Mouse (Mus musculus) heart, embryonic 14.5 days (tissue): ENCODE measurements around the gene Nos3. TPM values are rescaled to one million over a fixed set of nuclear protein-coding genes. Genes with fewer than 3 reads are reported as not detected.

ENCODE experiments used
- ATAC-seq: fragments of 200-750 bp; cut with Nextera tagmentation; 2 replicates; pipeline ENCODE4 v1.8.0; 2017; ENCODE audit warnings: low read depth, moderate TSS enrichment; ENCODE audit not compliant: insufficient number of reproducible peaks, insufficient read depth, low FRiP score
- H3K27ac ChIP-seq, 2 experiments: fragments of 200-500 bp in 1 of 2; fragments of 300-500 bp in 1 of 2; sonication (generic) in 1 of 2; replicated peaks in 1 of 2; 2 replicates each; pipeline ENCODE4 v1.5.1; 2012 to 2014; ENCODE audit warnings: low read depth in 2 of 2, low read length in 2 of 2, control low read depth in 1 of 2, mild to moderate bottlenecking in 1 of 2, mixed read lengths in 1 of 2; ENCODE audit not compliant: control insufficient read depth in 1 of 2, insufficient read depth in 1 of 2
- H3K27me3 ChIP-seq: fragments of 300-500 bp; sonication (generic); 2 replicates; pipeline ENCODE4 v1.6.1; 2014; ENCODE audit warnings: mild to moderate bottlenecking, low read length, control low read depth; ENCODE audit not compliant: control insufficient read depth, insufficient read depth
- H3K36me3 ChIP-seq: fragments of 300-500 bp; sonication (generic); 2 replicates; pipeline ENCODE4 v1.6.1; 2014; ENCODE audit warnings: mild to moderate bottlenecking, control low read depth, low read length, mixed read lengths; ENCODE audit not compliant: control insufficient read depth, insufficient read depth
- H3K4me1 ChIP-seq, 2 experiments: fragments of 200-500 bp in 1 of 2; fragments of 300-500 bp in 1 of 2; sonication (generic) in 1 of 2; 2 replicates each; pipeline ENCODE4 v1.6.1; 2012 to 2014; ENCODE audit warnings: low read length in 2 of 2, control low read depth in 1 of 2, mixed read lengths in 1 of 2; ENCODE audit not compliant: control insufficient read depth in 2 of 2, insufficient read depth in 2 of 2
- H3K4me2 ChIP-seq: fragments of 300-500 bp; sonication (generic); 2 replicates; pipeline ENCODE4 v1.6.1; 2014; ENCODE audit warnings: mild to moderate bottlenecking, low read length
- H3K4me3 ChIP-seq, 2 experiments: fragments of 200-500 bp in 1 of 2; fragments of 300-500 bp in 1 of 2; sonication (generic) in 1 of 2; 2 replicates each; pipeline ENCODE4 v1.5.1; 2012 to 2014; ENCODE audit warnings: low read length in 2 of 2, mild to moderate bottlenecking in 2 of 2, control low read depth in 1 of 2, low read depth in 1 of 2, moderate library complexity in 1 of 2; ENCODE audit not compliant: control insufficient read depth in 1 of 2, insufficient read depth in 1 of 2
- H3K9ac ChIP-seq: fragments of 300-500 bp; sonication (generic); 2 replicates; pipeline ENCODE4 v1.6.1; 2014; ENCODE audit warnings: mild to moderate bottlenecking, low read length
- H3K9me3 ChIP-seq: fragments of 300-500 bp; sonication (generic); 2 replicates; pipeline ENCODE4 v1.6.1; 2016; ENCODE audit warnings: low read length, control low read depth; ENCODE audit not compliant: control insufficient read depth
- WGBS: fragments of 180-500 bp; shearing (Covaris S2); extraction: QIAGEN DNeasy Blood & Tissue Kit; methylation state at CpG from one replicate; pipeline ENCODE4 v1.1.7; 2014; 5-methylcytosine and 5-hydroxymethylcytosine counted together
- polyA plus RNA-seq: library from polyadenylated mRNA; unstranded; fragments of >200 nt; fragmentation: Nextera tagmentation; extraction: Ambion mirVana; gene quantifications from 2 replicates; pipeline ENCODE4 v1.2.1, GENCODE M21; 2014

The Nos3 gene
- polyA plus RNA-seq, 1 experiment from 2014 or later, result 27.7 TPM

DNA sequence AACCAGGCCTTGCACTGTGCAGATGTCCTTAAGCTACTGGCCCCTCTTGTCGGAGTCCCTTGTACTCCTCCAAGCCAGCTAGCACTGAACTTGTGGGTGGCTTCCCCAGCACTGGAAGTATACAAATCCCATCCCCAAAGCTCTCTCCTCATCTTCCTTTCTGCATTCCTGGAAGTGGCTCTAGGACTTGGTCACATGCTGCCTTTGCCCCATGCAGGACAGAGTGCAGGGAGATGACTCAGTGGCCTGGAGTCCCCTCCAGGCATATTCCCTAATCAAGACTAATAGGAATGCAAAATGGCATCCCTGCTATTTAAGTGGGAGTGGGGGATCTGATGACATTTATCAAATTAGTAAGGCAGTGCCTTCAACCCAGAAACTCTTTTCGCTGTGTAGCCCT, 47.5 kb downstream of the Nos3 start:
- Histone ChIP-seq H3K9me3 (no peaks in the 10 kb centered on the region), H3K36me3 (peaks cover 14% of the 10 kb centered on the region), H3K27me3 (peaks cover 11% of the 10 kb centered on the region; the same call in 1 of the 2 replicates), H3K4me1 (peaks cover 0 to 2% of the 10 kb centered on the region in 2 experiments; a peak in 1 of 4 replicates), H3K4me2 (no peak overlapping the region), H3K9ac (no peak overlapping the region), H3K27ac (no peak overlapping the region), H3K4me3 (no peak overlapping the region)
- WGBS, result 61% methylated on average over 2 of the region's 2 CpGs
- ATAC-seq, result no peak

DNA sequence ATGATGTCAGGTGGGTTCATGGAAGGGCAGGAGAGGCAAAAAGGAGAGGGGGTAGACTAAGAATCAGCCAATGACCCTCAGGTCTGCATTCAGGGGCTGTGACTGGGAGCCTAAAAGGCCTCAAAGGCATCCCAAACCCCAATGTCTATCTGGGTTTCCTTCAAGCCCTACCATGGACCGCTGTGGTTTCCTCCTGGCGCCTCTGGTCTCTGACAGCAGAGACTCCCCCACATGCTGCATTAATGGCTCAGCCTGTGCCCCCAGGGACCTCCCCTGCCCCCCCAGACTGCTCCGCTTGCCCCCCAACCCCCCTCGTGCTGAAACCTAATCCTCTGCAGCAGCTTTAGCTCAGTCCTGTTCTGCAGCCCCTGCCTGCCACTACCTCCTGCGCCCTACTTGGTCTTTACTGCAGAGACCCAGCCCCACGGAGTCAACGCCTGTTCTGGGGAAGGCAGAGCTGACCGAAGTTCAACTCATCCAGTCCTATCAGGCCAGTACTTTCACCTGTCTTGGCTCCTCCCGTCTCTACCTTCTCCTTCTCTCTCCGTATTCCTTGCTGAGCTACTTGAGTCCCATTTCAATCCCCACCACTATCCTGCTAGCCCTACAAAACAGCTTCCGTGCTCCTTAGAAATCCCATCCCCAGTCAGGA, 48.6 kb downstream of the Nos3 start, which contains the start of gene Asic3:
Asic3 (plus strand) TSS at position 351 of the 652 bp plus-strand sequence.
- H3K27me3 ChIP-seq, result peaks cover 12% of the 10 kb centered on the region; the same call in 1 of the 2 replicates
- H3K4me2 ChIP-seq, result no peak within 1 kb of the TSS
- no peak within 1 kb of the TSS for H3K4me3 ChIP-seq
- H3K36me3 ChIP-seq, result peaks cover 5% of the 10 kb centered on the region; the same call in 1 of the 2 replicates
- no peaks in the 10 kb centered on the region for H3K9me3 ChIP-seq
- ATAC-seq, result no peak
- H3K9ac ChIP-seq, result no peak within 1 kb of the TSS
- WGBS, result 39% methylated on average over 11 of the region's 11 CpGs
- peaks cover 0 to 2% of the 10 kb centered on the region in 2 experiments; a peak in 1 of 4 replicates for H3K4me1 ChIP-seq
- H3K27ac ChIP-seq, result no peak within 1 kb of the TSS

DNA sequence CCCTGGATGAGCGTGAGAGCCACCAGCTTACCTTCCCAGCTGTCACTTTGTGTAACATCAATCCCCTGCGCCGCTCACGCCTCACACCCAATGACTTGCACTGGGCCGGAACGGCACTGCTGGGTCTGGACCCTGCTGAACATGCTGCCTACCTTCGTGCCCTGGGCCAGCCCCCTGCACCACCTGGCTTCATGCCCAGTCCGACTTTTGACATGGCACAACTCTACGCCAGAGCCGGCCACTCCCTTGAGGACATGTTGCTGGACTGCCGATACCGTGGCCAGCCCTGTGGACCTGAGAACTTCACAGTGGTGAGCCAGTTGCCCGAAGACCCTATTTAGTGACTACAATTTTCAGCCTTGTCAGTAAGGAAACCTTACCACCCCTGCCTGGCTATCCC, 49.3 kb downstream of the Nos3 start:
- Histone ChIP-seq H3K9ac (no peak overlapping the region), H3K27ac (no peak overlapping the region), H3K9me3 (no peaks in the 10 kb centered on the region), H3K4me1 (peaks cover 0 to 2% of the 10 kb centered on the region in 2 experiments; a peak in 1 of 4 replicates), H3K27me3 (peaks cover 12% of the 10 kb centered on the region; the same call in 1 of the 2 replicates), H3K4me2 (no peak overlapping the region), H3K36me3 (peaks cover 13% of the 10 kb centered on the region), H3K4me3 (no peak overlapping the region)
- WGBS, result 83% methylated on average over 13 of the region's 13 CpGs
- ATAC-seq, result no peak

- ATAC-seq, result peak; percentile 27; the same call in 1 of the 2 replicates
- Histone ChIP-seq H3K4me2 (no peak overlapping the region), H3K9ac (no peak overlapping the region), H3K4me3 (no peak overlapping the region), H3K9me3 (no peaks in the 10 kb centered on the region), H3K4me1 (peaks cover 0 to 2% of the 10 kb centered on the region in 2 experiments; a peak in 1 of 4 replicates), H3K27me3 (peaks cover 12% of the 10 kb centered on the region; the same call in 1 of the 2 replicates), H3K36me3 (peaks cover 32% of the 10 kb centered on the region), H3K27ac (no peak overlapping the region)
- under 1% methylated on average over 21 of the region's 21 CpGs for WGBS
Measured at GRCm38 (mm10) chr5:24416222-24416736, 51.7 kb downstream of the Nos3 start.

- WGBS, result 79% methylated on average over 10 of the region's 10 CpGs
- Histone ChIP-seq H3K36me3 (peaks cover 35% of the 10 kb centered on the region), H3K4me2 (no peak overlapping the region), H3K4me1 (peaks cover 0 to 2% of the 10 kb centered on the region in 2 experiments; a peak in 3 of 4 replicates), H3K27ac (no peak overlapping the region), H3K4me3 (no peak overlapping the region), H3K9me3 (no peaks in the 10 kb centered on the region), H3K27me3 (peaks cover 12% of the 10 kb centered on the region; the same call in 1 of the 2 replicates), H3K9ac (no peak overlapping the region)
- ATAC-seq, result no peak
Measured at GRCm38 (mm10) chr5:24417587-24417986, 53.0 kb downstream of the Nos3 start.

DNA sequence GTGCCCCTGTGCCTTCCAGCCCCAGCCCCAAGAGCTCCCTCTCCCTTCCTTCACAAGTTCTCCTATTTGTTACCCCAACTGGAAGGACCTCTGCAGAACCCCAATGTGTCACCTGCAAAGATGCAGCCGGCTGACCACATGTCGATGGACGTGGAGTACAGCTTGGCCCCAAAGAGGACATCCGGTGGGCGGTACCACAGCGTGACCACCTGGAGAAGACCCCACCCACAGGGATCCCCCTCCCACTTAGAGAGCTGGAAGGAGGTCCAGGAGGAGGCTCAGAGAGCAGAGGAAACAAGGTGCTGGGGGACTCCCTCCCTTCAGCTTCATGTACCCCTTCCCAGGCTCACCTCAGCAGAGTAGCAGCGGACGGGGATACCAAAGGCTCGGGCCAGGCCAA, 55.8 kb downstream of the Nos3 start:
- Histone ChIP-seq H3K4me3 (no peak overlapping the region), H3K27ac (no peak overlapping the region), H3K4me1 (peaks cover 8 to 16% of the 10 kb centered on the region in 2 experiments), H3K27me3 (0 out of 2 replicates have a peak, but pooled peaks cover 2% of the 10 kb centered on the region), H3K9ac (no peak overlapping the region), H3K4me2 (no peak overlapping the region), H3K9me3 (no peaks in the 10 kb centered on the region), H3K36me3 (peaks cover 35% of the 10 kb centered on the region)
- no peak for ATAC-seq
- WGBS, result 89% methylated on average over 9 of the region's 9 CpGs

GRCm38 (mm10) chr5:24423129-24424003, 58.8 kb downstream of the Nos3 start, which contains the start of the genes Cdk5 and Slc4a2:
Gene Cdk5 (minus strand): TSS chr5:24423530.
Gene Slc4a2 (plus strand): TSS chr5:24423837.
- Histone ChIP-seq H3K4me1 (peaks cover 34 to 43% of the 10 kb centered on the region in 2 experiments), H3K9me3 (no peaks in the 10 kb centered on the region), H3K9ac (peak within 1 kb of the TSS; percentile 85), H3K27ac (peak within 1 kb of the TSS; percentile 97), H3K27me3 (no peaks in the 10 kb centered on the region), H3K4me3 (peak within 1 kb of the TSS; percentile 72 to 78), H3K4me2 (peak within 1 kb of the TSS; percentile 94), H3K36me3 (peaks cover 32% of the 10 kb centered on the region)
- WGBS, result under 1% methylated on average over 46 of the region's 46 CpGs
- ATAC-seq, result peak; percentile 89
